Comparison of ENCODE assay signal across 22 mouse cellular contexts in the genomic region with DNA sequence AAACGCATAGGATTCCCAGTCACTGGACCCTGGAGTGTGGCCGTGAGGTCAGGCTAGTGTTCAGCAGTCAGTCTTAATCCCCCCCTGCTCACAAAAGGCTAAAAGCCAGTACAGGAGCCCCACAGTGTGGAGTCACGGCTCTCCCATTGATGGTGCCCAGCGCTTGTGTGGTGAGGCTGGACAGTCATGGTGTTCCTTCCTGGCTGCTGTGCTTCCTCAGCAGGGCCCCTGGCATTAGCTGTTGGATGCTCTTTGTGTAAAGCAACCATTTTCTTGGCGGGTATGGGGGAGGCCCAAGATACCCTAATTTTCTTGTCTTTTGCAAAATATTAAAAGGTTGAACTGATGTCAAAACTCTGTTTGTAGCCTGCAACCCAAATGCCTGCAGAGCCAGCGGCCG.
DNase-seq lines count a peak whose midpoint lies in the region; ATAC-seq and TF ChIP-seq lines count a peak whose summit lies in the region.
"Had no signal": no experiment of that assay in that cellular context is flagged by ENCODE, and none has a peak within 500 bp of the region (broad histone marks: within the 10 kb centered on the region; RNA-seq: fewer than 3 reads in every experiment).

No protein-coding gene starts in this region.

- no peak for ATAC-seq in midbrain, embryonic 13.5 days
- ATAC-seq in limb, embryonic 12.5 days (ENCODE audit: insufficient number of reproducible peaks, insufficient read depth, low FRiP score, low TSS enrichment, low read depth) = no peak
- ATAC-seq in limb, embryonic 14.5 days (ENCODE audit: low FRiP score, low read depth) = no peak
- ATAC-seq: CD4-positive, CD25-positive, alpha-beta regulatory T cell, adult 4 months; forebrain, embryonic 15.5 days had no signal

- H3K36me3 ChIP-seq in midbrain, embryonic 10.5 days = peaks cover 68% of the 10 kb centered on the region
- peaks cover 52% of the 10 kb centered on the region for H3K36me3 ChIP-seq in midbrain, embryonic 13.5 days
- H3K36me3 ChIP-seq in limb, embryonic 12.5 days = peaks cover 76% of the 10 kb centered on the region
- H3K36me3 ChIP-seq in limb, embryonic 14.5 days (ENCODE audit: control insufficient read depth, insufficient read depth, low read length) = peaks cover 80% of the 10 kb centered on the region

- no peak overlapping the region for H3K9ac ChIP-seq in midbrain, embryonic 13.5 days (replicated peaks)
- H3K9ac ChIP-seq in limb, embryonic 12.5 days (replicated peaks) = no peak overlapping the region
- H3K9ac ChIP-seq in limb, embryonic 14.5 days (ENCODE audit: low read depth, low read length, severe bottlenecking) = no peak overlapping the region; the same call in 1 of the 2 replicates
- H3K9ac ChIP-seq: embryonic facial prominence, embryonic 12.5 days; forebrain, embryonic 12.5 days; forebrain, embryonic 15.5 days; hindbrain, embryonic 12.5 days; hindbrain, embryonic 15.5 days had no signal

- DNase-seq in heart, adult 11 months = peak; percentile 79
- no peak for DNase-seq in heart, adult 9 months (ENCODE audit: low spot score in 2 of 2)
- peak; percentile 22 for DNase-seq in midbrain, embryonic 10.5 days (ENCODE audit: low spot score)
- no peak for DNase-seq in limb, embryonic 14.5 days (ENCODE audit: low spot score)
- no peak for DNase-seq in adrenal gland, adult 2 months
- DNase-seq: adrenal gland, adult 8-10 months; adrenal gland, postnatal 25 days; cerebellum, adult 18-20 months; cerebellum, adult 9-10 months; cerebellum, postnatal 25 days; gastrocnemius, postnatal 25 days; heart, adult 2 months had no signal

- no peak overlapping the region for H3K4me3 ChIP-seq in midbrain, embryonic 10.5 days
- no peak overlapping the region for H3K4me3 ChIP-seq in midbrain, embryonic 13.5 days (replicated peaks)
- H3K4me3 ChIP-seq in limb, embryonic 12.5 days (replicated peaks) = no peak overlapping the region
- H3K4me3 ChIP-seq in limb, embryonic 14.5 days (replicated peaks; ENCODE audit: low read length) = no peak overlapping the region
- H3K4me3 ChIP-seq: embryonic facial prominence, embryonic 12.5 days; erythroblast, embryonic 14.5 days; forebrain, embryonic 12.5 days; forebrain, embryonic 15.5 days; heart, adult 2 months; hindbrain, embryonic 12.5 days; hindbrain, embryonic 15.5 days had no signal

- H3K27ac ChIP-seq in midbrain, embryonic 10.5 days (replicated peaks) = peak overlapping the region; percentile 33; the same call in 1 of the 2 replicates
- H3K27ac ChIP-seq in midbrain, embryonic 13.5 days = no peak overlapping the region
- peak overlapping the region; percentile 97 for H3K27ac ChIP-seq in limb, embryonic 12.5 days
- H3K27ac ChIP-seq in limb, embryonic 14.5 days (replicated peaks; ENCODE audit: low read depth, low read length) = peak overlapping the region; percentile 15
- H3K27ac ChIP-seq: embryonic facial prominence, embryonic 12.5 days; forebrain, embryonic 12.5 days; forebrain, embryonic 15.5 days; heart, adult 2 months; hindbrain, embryonic 12.5 days had no signal

- TF ChIP-seq POLR2A in limb, embryonic 14.5 days (IDR thresholded peaks at IDR 0.05; ENCODE audit: borderline replicate concordance, extremely low read depth, insufficient read depth, insufficient read length) = no peak

- H3K9me3 ChIP-seq in midbrain, embryonic 10.5 days (replicated peaks) = no peaks in the 10 kb centered on the region
- H3K9me3 ChIP-seq in midbrain, embryonic 13.5 days = no peaks in the 10 kb centered on the region
- H3K9me3 ChIP-seq in limb, embryonic 12.5 days = no peaks in the 10 kb centered on the region
- H3K9me3 ChIP-seq in limb, embryonic 14.5 days (ENCODE audit: control insufficient read depth, low read length) = no peaks in the 10 kb centered on the region
- H3K9me3 ChIP-seq: embryonic facial prominence, embryonic 12.5 days; forebrain, embryonic 12.5 days; forebrain, embryonic 15.5 days; hindbrain, embryonic 12.5 days; hindbrain, embryonic 15.5 days had no signal

- H3K4me1 ChIP-seq in midbrain, embryonic 10.5 days = peaks cover 22% of the 10 kb centered on the region
- peaks cover 20% of the 10 kb centered on the region for H3K4me1 ChIP-seq in midbrain, embryonic 13.5 days (replicated peaks)
- H3K4me1 ChIP-seq in limb, embryonic 12.5 days (replicated peaks) = peaks cover 42% of the 10 kb centered on the region
- H3K4me1 ChIP-seq in limb, embryonic 14.5 days (ENCODE audit: control insufficient read depth, insufficient read depth, low read length) = peaks cover 42% of the 10 kb centered on the region

- H3K4me2 ChIP-seq in midbrain, embryonic 13.5 days (replicated peaks) = no peak overlapping the region
- no peak overlapping the region for H3K4me2 ChIP-seq in limb, embryonic 12.5 days
- no peak overlapping the region for H3K4me2 ChIP-seq in limb, embryonic 14.5 days (replicated peaks; ENCODE audit: low read depth, low read length, severe bottlenecking)
- H3K4me2 ChIP-seq: embryonic facial prominence, embryonic 12.5 days; forebrain, embryonic 12.5 days; forebrain, embryonic 15.5 days; heart, embryonic 11.5 days; hindbrain, embryonic 12.5 days; hindbrain, embryonic 15.5 days had no signal

- 60% methylated on average over 7 of the region's 7 CpGs for WGBS in midbrain, embryonic 10.5 days
- 45% methylated on average over 7 of the region's 7 CpGs for WGBS in midbrain, embryonic 13.5 days
- WGBS in limb, embryonic 12.5 days = 91% methylated on average over 7 of the region's 7 CpGs
- WGBS in limb, embryonic 14.5 days = 92% methylated on average over 7 of the region's 7 CpGs

- H3K27me3 ChIP-seq in midbrain, embryonic 10.5 days (ENCODE audit: low read depth, poor library complexity, severe bottlenecking) = no peaks in the 10 kb centered on the region
- no peaks in the 10 kb centered on the region for H3K27me3 ChIP-seq in midbrain, embryonic 13.5 days
- no peaks in the 10 kb centered on the region for H3K27me3 ChIP-seq in limb, embryonic 12.5 days
- H3K27me3 ChIP-seq in limb, embryonic 14.5 days (ENCODE audit: control insufficient read depth, insufficient read depth, low read length) = no peaks in the 10 kb centered on the region
- H3K27me3 ChIP-seq: embryonic facial prominence, embryonic 12.5 days; forebrain, embryonic 12.5 days; forebrain, embryonic 15.5 days; hindbrain, embryonic 12.5 days; hindbrain, embryonic 15.5 days had no signal

Comparison
In these comparisons a context has a peak if more than half of its experiments do, and no peak if none do; other contexts are left out.
1. DNase-seq: peak in heart, adult 11 months (single experiment) and midbrain, embryonic 10.5 days (single experiment); none in heart, adult 9 months (0 of 2), limb, embryonic 14.5 days (single experiment) and adrenal gland, adult 2 months (single experiment).